Mouse (Mus musculus) lung, postnatal 10 days (tissue): ENCODE measurements at regions not wholly inside any gene's neighbourhood (a gene's known extent, or its start where the extent isn't known, plus 50 kb on each side); places are given as distances from the start of the nearest gene placed in this dataset.
"Not testable (repeated sequence)": the region's sequence is repeated elsewhere in the genome, so short reads cannot be mapped to it uniquely, and the experiment has no call there.

Experiments used
- DNase-seq: peaks from one replicate; pipeline ENCODE4 v3.0.0; 2021

DNA sequence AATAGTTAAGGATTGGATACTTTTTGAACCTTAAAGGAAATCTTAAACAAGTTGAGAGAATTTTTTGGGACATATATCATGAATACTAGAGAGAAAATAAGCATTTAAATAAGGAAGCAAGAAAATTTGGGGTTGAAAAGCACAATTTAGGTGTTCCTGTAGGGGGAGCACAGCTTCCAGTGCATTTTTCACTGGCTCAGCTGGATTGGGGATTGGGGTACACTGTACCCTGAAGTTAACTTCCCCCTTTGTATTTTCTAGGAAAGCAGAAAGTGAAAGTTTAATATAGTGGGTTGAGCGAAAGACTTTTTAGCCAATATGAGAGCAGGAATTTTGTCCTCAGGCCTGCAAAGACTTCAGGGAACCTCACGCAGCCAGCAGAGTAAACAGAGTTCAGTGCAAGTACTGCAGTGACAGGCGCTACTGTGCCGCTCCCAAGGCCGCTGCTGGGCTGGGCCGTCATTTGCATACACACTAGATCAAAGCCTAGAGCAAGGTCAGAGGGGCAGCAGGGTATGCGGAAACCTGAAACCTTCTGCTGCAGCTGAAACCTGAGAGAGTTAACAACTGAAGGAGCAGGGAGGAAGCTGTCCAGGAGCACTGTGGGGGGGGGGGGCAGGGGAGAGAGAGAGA lies 1111.4 kb downstream of the H2al1n start:
- DNase-seq = peak; percentile 6

DNA sequence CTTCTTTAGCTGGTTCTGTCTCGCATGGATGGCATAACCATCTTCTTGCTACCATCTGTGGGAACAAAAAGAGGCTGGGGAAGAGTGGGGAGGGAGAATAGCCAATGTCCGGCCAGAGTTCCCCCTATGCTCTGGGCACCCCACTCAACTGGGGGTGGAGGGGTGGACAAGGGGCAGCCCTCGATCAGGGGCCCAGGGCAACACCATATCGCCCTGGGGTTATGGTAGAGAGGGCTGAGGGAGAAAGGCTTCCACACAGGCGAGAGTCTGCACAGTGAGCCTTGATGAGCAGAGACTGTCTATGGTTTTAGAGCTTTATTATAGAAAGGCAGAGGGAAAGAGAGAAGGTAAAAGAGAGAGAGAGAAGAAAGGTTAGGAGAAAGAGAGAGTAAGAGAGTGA lies 1112.0 kb downstream of the H2al1n start:
- no peak for DNase-seq

DNA sequence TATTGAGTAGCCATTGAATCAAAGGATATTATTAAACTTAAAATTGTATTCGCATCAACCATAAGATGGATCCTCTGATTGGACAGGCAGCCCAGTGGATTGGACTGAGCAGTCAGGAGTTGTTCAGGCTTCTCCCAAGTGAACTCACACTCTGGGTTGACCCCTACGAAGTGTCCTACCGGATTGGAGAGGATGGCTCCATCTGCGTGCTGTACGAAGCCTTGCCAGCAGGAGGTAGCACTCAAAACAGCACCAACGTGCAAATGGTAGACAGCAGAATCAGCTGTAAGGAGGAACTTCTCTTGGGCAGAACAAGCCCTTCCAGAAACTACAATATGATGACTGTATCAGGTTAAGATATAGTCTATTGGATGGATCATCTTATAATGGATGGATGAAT lies 1154.2 kb downstream of the H2al1n start:
- not testable (repeated sequence) for DNase-seq
